9 mouse cellular contexts compared by ENCODE assay signal in genomic region chr5:24486097-24486496, GRCm38 (mm10). TPM values are rescaled to one million over a fixed set of nuclear protein-coding genes. Genes with fewer than 3 reads are reported as not detected.
DNase-seq lines count a peak whose midpoint lies in the region; TF ChIP-seq lines count a peak whose summit lies in the region.
"Had no signal": no experiment of that assay in that cellular context is flagged by ENCODE, and none has a peak within 500 bp of the region (broad histone marks: within the 10 kb centered on the region; RNA-seq: fewer than 3 reads in every experiment).

No protein-coding gene starts in this region.

- DNase-seq in CH12.LX (ENCODE audit: extremely low read depth), result peak; percentile 63
- DNase-seq in adrenal gland, adult 8-10 months, result peak; percentile 72
- peak; percentile 93 for DNase-seq in embryo, embryonic 10.5 days (ENCODE audit: low spot score)
- DNase-seq in gastrocnemius, postnatal 4 days (ENCODE audit: low spot score in 2 of 2), result peak; percentile 84 to 89
- peak; percentile 82 to 90 for DNase-seq in layer of hippocampus, adult 18-20 months (ENCODE audit: low spot score in 2 of 2)
- peak; percentile 93 for DNase-seq in lung, postnatal 10 days
- DNase-seq in right cerebral cortex, adult 2 months (ENCODE audit: low spot score in 2 of 2), result peak; percentile 89 to 95
- peak; percentile 89 for DNase-seq in urinary bladder, postnatal 14 days (ENCODE audit: low spot score)

- no peaks in the 10 kb centered on the region for H3K79me2 ChIP-seq in CH12.LX (replicated peaks; ENCODE audit: control insufficient read depth, extremely low read depth, insufficient read depth, poor library complexity, severe bottlenecking)

- dilution Hi-C loops in CH12.LX (cut with MboI; ENCODE audit: extremely low pct_ligation_motif_present, extremely low pct_unique_long_range_greater_than_20kb, low sequenced_read_pairs), result no loop called here

- H3K9me3 ChIP-seq in CH12.LX (replicated peaks; ENCODE audit: low read length), result no peaks in the 10 kb centered on the region
- H3K9me3 ChIP-seq: limb, embryonic 15.5 days had no signal

- no peaks in the 10 kb centered on the region for H3K27me3 ChIP-seq in CH12.LX (replicated peaks)
- H3K27me3 ChIP-seq: limb, embryonic 15.5 days had no signal

- no peak overlapping the region for H3K9ac ChIP-seq in CH12.LX (ENCODE audit: insufficient read depth, low read depth)
- H3K9ac ChIP-seq: limb, embryonic 15.5 days had no signal

- in situ Hi-C loops in CH12.LX (cut with MboI; ENCODE audit: low pct_ligation_motif_present, low pct_unique_long_range_greater_than_20kb, low sequenced_read_pairs), result no loop called here

- peaks cover 54 to 97% of the 10 kb centered on the region in 2 experiments for H3K36me3 ChIP-seq in CH12.LX (replicated peaks in 1 of 2; ENCODE audit: control insufficient read depth in 1 of 2, insufficient read depth in 1 of 2, low read length in 1 of 2)

- H3K4me2 ChIP-seq in CH12.LX (ENCODE audit: insufficient read depth, low read depth, poor library complexity, severe bottlenecking), result no peak overlapping the region
- H3K4me2 ChIP-seq: limb, embryonic 15.5 days had no signal

- peak; percentile 42 for TF ChIP-seq RAD21 in CH12.LX (IDR thresholded peaks at IDR 0.05; ENCODE audit: low read depth, low read length)

- TF ChIP-seq CTCF in CH12.LX (conservative IDR thresholded peaks at IDR 0.05 in 1 of 2, IDR thresholded peaks at IDR 0.05 in 1 of 2; ENCODE audit: low read depth in 2 of 2, low read length in 2 of 2), result peak; percentile 48 to 79

- no peak overlapping the region for H3K27ac ChIP-seq in CH12.LX (ENCODE audit: insufficient read depth, low read depth)
- H3K27ac ChIP-seq: limb, embryonic 15.5 days had no signal

- TF ChIP-seq EP300 in CH12.LX (IDR thresholded peaks at IDR 0.05; ENCODE audit: low read length), result no peak

- no peaks in the 10 kb centered on the region for H3K4me1 ChIP-seq in CH12.LX (ENCODE audit: control insufficient read depth in 1 of 2, insufficient read depth in 2 of 2)

- no peak overlapping the region for H3K4me3 ChIP-seq in CH12.LX (replicated peaks in 1 of 3; ENCODE audit: low read depth in 2 of 3, low read length in 2 of 3, poor library complexity in 1 of 3)
- H3K4me3 ChIP-seq: limb, embryonic 15.5 days had no signal

- TF ChIP-seq POLR2A in CH12.LX (IDR thresholded peaks at IDR 0.05; ENCODE audit: low read depth, low read length), result no peak

TF ChIP-seq in CH12.LX, 34 proteins besides CTCF, POLR2A, EP300 and RAD21:
- TF ChIP-seq ZC3H11A (IDR thresholded peaks at IDR 0.05; ENCODE audit: low read depth, low read length), result no peak
- TF ChIP-seq ZNF384 (IDR thresholded peaks at IDR 0.05; ENCODE audit: low read depth, low read length), result no peak
- TF ChIP-seq SMC3 (IDR thresholded peaks at IDR 0.05; ENCODE audit: low read depth, low read length), result peak; percentile 38

RNA-seq across cellular contexts. Expression of gene Agap3, which starts 34.1 kb away (rescaled TPM):
- total RNA-seq in CH12.LX (2012; rRNA removed) (43.5 and 46.3 TPM in 2 replicates), CH12.LX (2014; rRNA removed) (12.8 and 15.4 TPM in 2 replicates)
- 37.9 and 38.0 TPM in 2 replicates for polyA plus RNA-seq in CH12.LX (2012; ENCODE audit: insufficient read length, low read depth)
- total RNA-seq in adrenal gland, adult 8-10 months (2022), result 100 to 1,000 TPM in 2 of 4 experiments, 10 to 100 TPM in 2; 86.3 to 117 (median 102) TPM
- 10 to 100 TPM; 80.9 to 90.9 TPM for total RNA-seq in gastrocnemius, postnatal 4 days (2021)
- 100 to 1,000 TPM; 673 to 687 TPM for total RNA-seq in layer of hippocampus, adult 18-20 months (2021)

RNA-seq across cellular contexts. Expression of gene Tmub1, which starts 38.4 kb away (rescaled TPM):
- total RNA-seq in CH12.LX (2012; rRNA removed) (9.6 and 13.1 TPM in 2 replicates), CH12.LX (2014; rRNA removed) (6.1 and 7.6 TPM in 2 replicates)
- 8.6 and 11.2 TPM in 2 replicates for polyA plus RNA-seq in CH12.LX (2012; ENCODE audit: insufficient read length, low read depth)
- 10 to 100 TPM; 17.0 to 19.6 (median 17.7) TPM for total RNA-seq in adrenal gland, adult 8-10 months (2022)
- total RNA-seq in gastrocnemius, postnatal 4 days (2021), result 1 to 10 TPM; 6.7 to 7.0 TPM
- 10 to 100 TPM; 21.8 to 23.7 TPM for total RNA-seq in layer of hippocampus, adult 18-20 months (2021)

RNA-seq across cellular contexts. Expression of gene Gbx1, which starts 40.9 kb away (rescaled TPM):
- total RNA-seq in CH12.LX (2012; rRNA removed) (0.04 and 0.08 TPM in 2 replicates), CH12.LX (2014; rRNA removed) (not detected in 2 replicates)
- 0.07 and 0.13 TPM in 2 replicates for polyA plus RNA-seq in CH12.LX (2012; ENCODE audit: insufficient read length, low read depth)
- not detected for total RNA-seq in adrenal gland, adult 8-10 months (2022)
- under 1 TPM in 1 of 2 experiments, not detected in 1; 0.10 TPM for total RNA-seq in gastrocnemius, postnatal 4 days (2021)
- not detected for total RNA-seq in layer of hippocampus, adult 18-20 months (2021)

RNA-seq across cellular contexts. Expression of gene Fastk, which starts 41.0 kb away (rescaled TPM):
- total RNA-seq in CH12.LX (2012; rRNA removed), result 61.2 and 61.4 TPM in 2 replicates
- 41.8 and 44.8 TPM in 2 replicates for total RNA-seq in CH12.LX (2014; rRNA removed)
- polyA plus RNA-seq in CH12.LX (2012; ENCODE audit: insufficient read length, low read depth), result 88.0 and 88.1 TPM in 2 replicates
- total RNA-seq in adrenal gland, adult 8-10 months (2022), result 100 to 1,000 TPM in 2 of 4 experiments, 10 to 100 TPM in 2; 96.8 to 117 (median 102) TPM
- total RNA-seq in gastrocnemius, postnatal 4 days (2021), result 100 to 1,000 TPM; 129 to 132 TPM
- total RNA-seq in layer of hippocampus, adult 18-20 months (2021), result 100 to 1,000 TPM; 109 to 115 TPM

RNA-seq across cellular contexts. Expression of gene Asb10, which starts 54.7 kb away (rescaled TPM):
- total RNA-seq in CH12.LX (2012; rRNA removed) (not detected in 2 replicates), CH12.LX (2014; rRNA removed) (not detected in 2 replicates)
- polyA plus RNA-seq in CH12.LX (2012; ENCODE audit: insufficient read length, low read depth), result not detected in 2 replicates
- under 1 TPM; 0.37 to 0.75 (median 0.59) TPM for total RNA-seq in adrenal gland, adult 8-10 months (2022)
- 10 to 100 TPM; 32.8 to 34.8 TPM for total RNA-seq in gastrocnemius, postnatal 4 days (2021)
- under 1 TPM in 1 of 2 experiments, not detected in 1; 0.23 TPM for total RNA-seq in layer of hippocampus, adult 18-20 months (2021)

Comparison
In these comparisons a context has a peak if more than half of its experiments do, and no peak if none do; other contexts are left out.
1. RNA of gene Agap3, which starts 34.1 kb away (total RNA-seq): 673 to 687 TPM in layer of hippocampus, adult 18-20 months; 86.3 to 117 TPM in adrenal gland, adult 8-10 months, 80.9 to 90.9 TPM in gastrocnemius, postnatal 4 days and 12.8 to 46.3 TPM in CH12.LX; every median in the first group is over 4 times any median in the second.
2. Peak in every context shown above with its lines, with median percentiles within 50 percentile points of each other: DNase-seq.